Mouse (Mus musculus) E14TG2a.4 (cell line): ENCODE measurements around the gene Nacc2.

Source experiments
- H3K27me3 ChIP-seq: 2 replicates; pipeline ENCODE4 v1.6.1; 2014; ENCODE audit warnings: low read length, control low read depth; ENCODE audit not compliant: insufficient read depth
- H3K36me3 ChIP-seq: 2 replicates; pipeline ENCODE4 v1.6.1; 2014; ENCODE audit warnings: low read length, control low read depth; ENCODE audit not compliant: insufficient read depth
- H3K4me1 ChIP-seq: replicated peaks from 2 replicates; pipeline ENCODE4 v1.6.1; 2014; ENCODE audit warnings: low read depth, low read length, control low read depth
- H3K4me3 ChIP-seq: replicated peaks from 2 replicates; pipeline ENCODE4 v1.5.1; 2014; ENCODE audit warnings: mild to moderate bottlenecking, low read length
- H3K9me3 ChIP-seq: 2 replicates; pipeline ENCODE4 v1.6.1; 2014; ENCODE audit warnings: low read length, control low read depth
- CTCF ChIP-seq: conservative IDR thresholded peaks from 2 replicates; pipeline ENCODE4 v1.5.1; 2014; ENCODE audit warnings: low read length
- NANOG ChIP-seq: IDR thresholded peaks from 2 replicates; pipeline ENCODE4 v1.6.1; 2014; ENCODE audit warnings: borderline replicate concordance, low read length, mixed read lengths
- POU5F1 ChIP-seq: IDR thresholded peaks from 2 replicates; pipeline ENCODE4 v1.6.1; 2014; ENCODE audit warnings: low read length, borderline replicate concordance

Gene Nacc2

DNA sequence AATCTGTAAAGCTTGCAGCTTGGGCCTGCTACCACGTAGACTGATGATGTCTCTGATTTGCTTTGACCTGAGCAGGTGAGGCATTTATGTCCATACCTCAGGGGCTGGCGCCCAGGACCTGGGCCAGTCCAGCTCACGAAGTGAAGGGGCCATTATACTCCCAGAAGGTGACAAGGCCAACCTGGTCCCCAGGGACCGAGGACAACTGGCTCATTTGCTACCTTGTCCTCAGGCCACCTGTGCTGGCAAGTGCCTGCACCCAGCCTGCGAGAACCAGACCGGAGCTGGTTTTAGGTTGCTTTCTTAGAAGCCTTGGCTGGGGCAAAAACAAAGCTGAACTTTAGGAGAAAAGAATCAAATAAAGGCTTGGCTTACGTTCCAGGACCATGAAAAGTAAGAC is 29.1 kb downstream of the Nacc2 start:
- no peaks in the 10 kb centered on the region for H3K9me3 ChIP-seq
- TF ChIP-seq CTCF (no peak), NANOG (no peak)
- H3K27me3 ChIP-seq = peaks cover 57% of the 10 kb centered on the region
- 0 out of 2 replicates have a peak, but pooled peaks cover 5% of the 10 kb centered on the region for H3K36me3 ChIP-seq
- peaks cover 46% of the 10 kb centered on the region for H3K4me1 ChIP-seq
- H3K4me3 ChIP-seq = no peak overlapping the region

DNA sequence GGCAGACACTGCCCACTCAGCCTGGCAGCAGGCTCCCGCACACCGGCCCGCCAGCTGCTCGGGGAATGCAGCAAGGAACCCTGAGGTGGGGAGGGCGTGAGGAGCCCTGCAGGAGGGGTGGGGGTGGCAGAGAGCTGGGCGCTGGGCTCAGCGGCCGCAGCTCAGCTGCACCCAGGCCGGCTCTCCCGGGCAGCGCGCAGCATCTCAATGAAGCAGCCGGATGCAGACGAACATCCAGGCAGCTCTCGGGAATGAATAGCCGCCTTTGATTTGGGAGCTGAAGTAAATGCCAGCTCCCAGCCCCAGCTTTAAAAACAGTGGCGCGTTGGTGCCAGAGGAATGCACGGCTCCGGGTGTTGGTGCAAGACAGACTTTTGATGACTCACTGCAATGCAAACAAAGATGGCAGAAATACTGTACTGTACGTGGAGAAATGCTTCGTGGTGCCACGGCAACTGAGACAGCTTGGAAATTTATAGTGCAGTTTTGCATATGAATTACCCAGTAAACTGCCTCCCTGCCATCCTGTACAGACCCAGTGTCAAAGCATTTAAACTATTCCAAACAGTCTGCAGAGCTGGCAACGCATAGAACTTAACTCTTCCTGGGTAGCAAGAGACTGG is 31.1 kb downstream of the Nacc2 start:
- Histone ChIP-seq H3K4me3 (peak overlapping the region; percentile 83), H3K9me3 (no peaks in the 10 kb centered on the region), H3K36me3 (0 out of 2 replicates have a peak, but pooled peaks cover 5% of the 10 kb centered on the region), H3K27me3 (peaks cover 63% of the 10 kb centered on the region), H3K4me1 (peaks cover 29% of the 10 kb centered on the region)
- TF ChIP-seq POU5F1 (0 out of 2 replicates have a peak, but pooled peaks have one; percentile 20), CTCF (no peak)

DNA sequence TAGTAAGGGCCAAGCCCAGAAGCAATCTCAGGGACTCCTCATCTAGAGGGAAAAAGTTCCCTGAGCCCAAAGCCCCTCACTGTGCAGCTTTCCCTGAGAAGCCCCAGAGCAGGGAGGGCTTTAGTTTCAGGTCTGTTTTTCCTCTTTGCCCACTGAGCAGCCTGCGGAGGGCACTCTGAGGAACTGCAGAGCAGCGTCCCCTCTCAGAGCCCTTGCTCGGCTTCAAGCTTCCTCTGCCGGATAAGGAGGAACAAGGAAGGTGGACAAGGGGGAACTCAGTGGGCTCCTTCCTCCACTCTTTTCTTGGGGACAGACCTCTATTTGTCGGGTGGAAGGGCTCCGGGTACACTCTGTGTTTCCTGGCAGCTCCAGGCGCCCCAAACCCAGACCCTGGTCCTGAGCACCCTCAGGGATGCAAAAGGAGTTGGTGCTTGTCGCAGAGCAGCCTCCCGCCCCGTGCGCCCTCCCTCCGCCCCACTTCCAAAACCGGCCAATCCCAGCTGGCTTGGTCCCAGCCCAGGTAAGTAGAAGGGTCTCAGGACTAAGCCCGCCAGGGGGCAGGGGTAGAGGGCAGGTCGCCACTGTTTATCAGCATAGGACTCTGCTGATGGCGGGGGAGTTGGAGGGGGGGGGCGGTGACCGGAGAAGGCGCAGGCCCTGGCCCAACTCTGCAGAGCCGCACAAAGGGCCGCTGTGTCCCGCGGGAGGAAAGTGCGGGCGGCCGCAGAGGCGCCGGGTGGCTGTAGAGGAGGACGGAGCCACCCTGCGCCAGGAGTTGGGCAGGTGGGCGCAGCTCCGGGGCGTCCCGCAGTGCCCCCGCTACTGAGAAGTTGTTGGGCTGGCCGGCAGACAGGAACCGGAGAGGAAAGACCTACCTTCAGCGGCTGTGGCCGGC is 31.9 kb downstream of the Nacc2 start:
- no peak for TF ChIP-seq POU5F1
- no peak for TF ChIP-seq NANOG
- TF ChIP-seq CTCF = no peak
- peaks cover 63% of the 10 kb centered on the region for H3K27me3 ChIP-seq
- H3K9me3 ChIP-seq = no peaks in the 10 kb centered on the region
- peak overlapping the region; percentile 83 for H3K4me3 ChIP-seq
- 0 out of 2 replicates have a peak, but pooled peaks cover 5% of the 10 kb centered on the region for H3K36me3 ChIP-seq
- H3K4me1 ChIP-seq = peaks cover 29% of the 10 kb centered on the region

DNA sequence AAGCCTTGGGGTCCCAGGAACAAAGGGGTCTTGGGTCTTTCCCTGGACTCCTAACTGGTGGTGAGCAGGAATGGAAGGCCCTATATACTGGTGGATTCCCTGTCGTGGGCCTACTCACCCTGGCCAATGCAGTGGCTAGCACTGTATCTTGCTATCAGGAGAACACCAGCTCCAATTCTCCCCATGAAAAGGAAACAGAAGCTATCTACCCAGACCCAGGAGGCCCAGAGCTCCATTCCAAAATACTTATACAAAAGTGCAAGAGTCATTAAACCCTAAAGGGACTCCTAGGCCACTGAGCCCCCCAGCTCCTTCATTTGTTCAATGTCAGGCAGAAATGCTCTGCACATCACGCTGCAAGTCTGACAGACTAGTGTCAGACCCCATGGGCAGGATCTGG is 34.0 kb downstream of the Nacc2 start:
- H3K4me3 ChIP-seq = no peak overlapping the region
- no peaks in the 10 kb centered on the region for H3K9me3 ChIP-seq
- peaks cover 56% of the 10 kb centered on the region for H3K27me3 ChIP-seq
- H3K36me3 ChIP-seq = 0 out of 2 replicates have a peak, but pooled peaks cover 5% of the 10 kb centered on the region
- TF ChIP-seq NANOG (no peak), CTCF (no peak), POU5F1 (no peak)
- peaks cover 29% of the 10 kb centered on the region for H3K4me1 ChIP-seq

- H3K4me3 ChIP-seq = no peak overlapping the region
- H3K4me1 ChIP-seq = peaks cover 21% of the 10 kb centered on the region
- 0 out of 2 replicates have a peak, but pooled peaks cover 5% of the 10 kb centered on the region for H3K36me3 ChIP-seq
- peaks cover 39% of the 10 kb centered on the region for H3K27me3 ChIP-seq
- H3K9me3 ChIP-seq = no peaks in the 10 kb centered on the region
- TF ChIP-seq CTCF (no peak), NANOG (no peak), POU5F1 (no peak)
Observed at GRCm38 (mm10) chr2:26086926-26087600, 36.0 kb downstream of the Nacc2 start.

DNA sequence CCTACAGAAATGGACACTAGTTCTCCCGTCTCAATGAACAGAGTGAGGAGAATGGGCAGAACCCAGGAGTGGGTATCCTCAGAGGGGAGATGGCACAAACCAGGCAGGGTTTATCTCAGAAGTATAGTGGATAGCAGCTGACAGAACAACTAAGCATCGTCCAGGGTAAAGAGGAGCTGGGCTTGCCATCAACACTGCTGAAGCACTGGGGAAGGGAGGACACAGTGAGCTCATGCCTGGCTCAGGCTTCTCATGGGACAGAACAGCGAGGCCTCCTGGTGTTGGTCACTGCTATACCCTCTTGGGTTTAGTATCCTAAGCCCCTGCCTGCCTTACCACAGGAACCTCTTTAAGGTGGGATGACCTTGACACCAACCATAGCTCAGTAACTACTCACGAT is 36.5 kb downstream of the Nacc2 start:
- no peaks in the 10 kb centered on the region for H3K9me3 ChIP-seq
- peaks cover 18% of the 10 kb centered on the region for H3K4me1 ChIP-seq
- 0 out of 2 replicates have a peak, but pooled peaks cover 5% of the 10 kb centered on the region for H3K36me3 ChIP-seq
- no peak for TF ChIP-seq POU5F1
- TF ChIP-seq NANOG = no peak
- TF ChIP-seq CTCF = no peak
- H3K4me3 ChIP-seq = no peak overlapping the region
- peaks cover 33% of the 10 kb centered on the region for H3K27me3 ChIP-seq

DNA sequence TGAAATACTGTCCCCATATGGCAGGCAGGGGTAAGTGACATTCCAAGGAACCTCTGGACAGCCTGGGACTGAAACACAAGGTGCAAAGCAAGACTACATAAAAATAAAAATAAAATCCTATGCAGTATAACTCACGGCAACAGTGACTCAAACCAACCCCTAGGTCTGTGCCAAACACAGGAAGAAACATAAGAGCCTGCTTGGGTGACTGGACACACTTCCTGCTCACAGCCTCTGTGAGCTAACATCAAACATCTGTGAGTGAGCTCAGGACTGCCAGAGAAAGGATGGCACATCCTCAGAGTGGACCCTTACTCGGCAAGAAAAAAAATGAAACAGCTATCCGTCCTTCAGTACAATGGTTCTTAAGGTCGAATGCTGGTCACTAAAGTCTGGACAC is 40.1 kb downstream of the Nacc2 start:
- TF ChIP-seq NANOG (no peak), CTCF (no peak), POU5F1 (no peak)
- peaks cover 33% of the 10 kb centered on the region for H3K4me1 ChIP-seq
- peaks cover 9% of the 10 kb centered on the region; the same call in 1 of the 2 replicates for H3K27me3 ChIP-seq
- no peaks in the 10 kb centered on the region for H3K36me3 ChIP-seq
- no peaks in the 10 kb centered on the region for H3K9me3 ChIP-seq
- H3K4me3 ChIP-seq = no peak overlapping the region

DNA sequence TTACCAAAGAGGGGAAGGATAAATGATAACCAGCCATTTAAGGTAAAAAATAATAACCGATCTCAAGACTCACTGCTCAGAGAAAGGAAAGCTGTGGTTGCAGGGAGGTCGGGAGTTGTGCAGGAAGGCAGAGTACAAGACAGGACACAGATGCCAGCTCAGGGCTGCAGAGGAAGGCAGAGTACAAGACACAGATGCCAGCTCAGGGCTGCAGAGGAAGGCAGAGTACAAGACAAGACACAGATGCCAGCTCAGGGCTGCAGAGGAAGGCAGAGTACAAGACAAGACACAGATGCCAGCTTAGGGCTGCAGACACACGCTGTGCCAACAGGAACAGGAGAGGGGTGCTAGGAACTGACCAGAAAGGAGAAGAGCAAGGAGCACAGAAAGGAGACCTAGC is 42.2 kb downstream of the Nacc2 start:
- H3K36me3 ChIP-seq = no peaks in the 10 kb centered on the region
- TF ChIP-seq NANOG (no peak), CTCF (no peak), POU5F1 (no peak)
- H3K27me3 ChIP-seq = peaks cover 9% of the 10 kb centered on the region; the same call in 1 of the 2 replicates
- no peaks in the 10 kb centered on the region for H3K9me3 ChIP-seq
- H3K4me1 ChIP-seq = peaks cover 51% of the 10 kb centered on the region
- no peak overlapping the region for H3K4me3 ChIP-seq
